Mouse (Mus musculus): ENCODE results near the gene Mbnl2.

DNA sequence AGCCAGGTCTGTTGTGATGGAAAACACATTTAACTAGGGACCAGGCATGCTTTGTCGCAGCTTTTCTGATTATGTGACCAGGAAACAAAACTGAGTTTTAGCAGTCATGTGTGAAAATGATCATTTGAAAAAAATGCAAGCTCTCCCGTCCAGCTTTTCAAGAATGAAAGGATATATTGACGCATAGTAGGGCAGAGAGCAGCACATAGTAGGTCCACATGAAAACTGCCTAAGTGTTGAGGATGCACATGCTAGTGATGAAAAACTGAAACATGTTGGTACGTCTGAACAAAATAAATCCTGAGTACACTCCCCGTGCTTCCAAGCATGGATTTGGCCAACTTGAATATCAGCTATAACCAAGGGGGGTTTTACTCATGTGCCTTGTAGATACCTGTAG, 109.1 kb downstream of the Mbnl2 start:
- TF ChIP-seq CTCF (IDR thresholded peaks at IDR 0.05; ENCODE audit: extremely low read depth, insufficient read length, insufficient replicate concordance, low read depth, low read length) (no peak), POLR2A (IDR thresholded peaks at IDR 0.05; ENCODE audit: low read depth, low read length) (no peak)

Measured in small intestine, adult 2 months (tissue).